Mouse (Mus musculus) adrenal gland (tissue): ENCODE results near the gene Cdc37l1.

Experiments
- intact Hi-C: fragments of 180-260 bp; cut with DNase I; formaldehyde crosslinking; loops from one replicate; pipeline ENCODE4 v1.15.1; 2025

The Cdc37l1 gene

GRCm38 (mm10) chr19:29045369-29045768, 55.2 kb downstream of the Cdc37l1 start:
- intact Hi-C loops = loop anchor here (5.0 kb wide), 1 partner anchor 58 kb away; no protein-coding TSS in a partner anchor

- intact Hi-C loops = loop anchor here (5.0 kb wide), 1 partner anchor 59 kb away; no protein-coding TSS in a partner anchor
Observed at GRCm38 (mm10) chr19:29045956-29046650, 56.0 kb downstream of the Cdc37l1 start.

DNA sequence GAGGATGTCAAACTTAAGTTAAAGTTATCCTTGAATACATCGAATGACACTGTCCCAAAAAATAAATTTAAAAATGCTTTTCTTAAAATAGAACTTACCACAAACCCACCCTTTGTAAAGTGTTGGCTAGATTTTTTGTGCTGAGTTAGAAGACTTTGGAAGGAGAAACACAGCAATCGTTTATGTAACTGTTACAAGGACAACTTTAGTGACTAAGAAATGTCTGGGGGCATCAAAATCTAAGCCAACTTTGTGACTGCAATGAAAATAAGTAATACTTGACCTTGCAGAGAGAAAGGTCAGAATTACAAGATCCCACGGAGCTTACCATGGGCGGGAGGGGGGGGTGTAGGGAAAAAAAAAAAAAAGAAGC, 56.8 kb downstream of the Cdc37l1 start:
- intact Hi-C loops = loop anchor here (5.0 kb wide), 1 partner anchor 60 kb away; no protein-coding TSS in a partner anchor

DNA sequence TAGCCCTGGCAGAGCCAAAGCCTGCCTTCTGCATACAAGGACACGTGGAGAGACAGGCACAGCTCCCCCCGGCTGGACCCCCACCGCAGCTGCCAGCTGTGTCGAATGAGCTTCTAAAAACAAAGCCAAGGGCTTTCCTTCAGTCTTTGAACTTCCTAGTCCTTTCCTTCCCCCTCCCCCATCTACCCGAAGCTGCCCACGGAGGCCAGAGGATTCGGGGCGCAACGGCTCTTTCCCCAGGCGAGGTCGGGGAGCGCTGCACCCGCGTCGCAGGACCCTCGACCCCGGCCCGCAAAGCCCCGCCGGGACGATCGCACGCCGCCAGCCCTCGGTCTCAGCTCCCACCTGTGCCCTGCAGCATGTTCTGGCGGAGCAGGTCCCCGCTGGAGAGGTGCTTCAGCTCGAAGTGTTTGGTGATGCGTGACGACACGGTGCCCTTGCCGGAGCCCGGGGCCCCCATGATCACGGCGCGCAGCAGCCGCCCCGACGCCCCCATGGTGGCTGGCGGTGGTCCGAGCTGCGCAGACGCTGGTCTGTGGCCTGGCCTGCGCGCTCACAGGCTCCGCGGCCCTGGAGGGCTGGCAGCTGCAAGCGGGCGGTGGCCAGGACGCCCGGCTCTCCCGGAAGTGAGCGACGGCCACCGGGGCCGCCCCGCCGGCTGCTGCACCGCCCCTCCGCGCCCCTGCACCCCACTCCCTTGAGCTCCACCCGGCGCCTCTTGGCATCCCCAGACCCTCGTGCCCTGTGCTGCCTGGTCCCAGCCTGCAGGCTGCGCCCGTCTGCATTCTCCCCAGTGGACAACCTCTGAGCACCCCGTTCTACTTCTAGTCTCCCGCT, 57.4 kb downstream of the Cdc37l1 start, which contains the start of gene Ak3:
Gene Ak3 (minus strand): TSS at position 628 of the 837 bp plus-strand sequence.
- intact Hi-C loops = loop anchor here (5.0 kb wide), 1 partner anchor 60 kb away; no protein-coding TSS in a partner anchor

DNA sequence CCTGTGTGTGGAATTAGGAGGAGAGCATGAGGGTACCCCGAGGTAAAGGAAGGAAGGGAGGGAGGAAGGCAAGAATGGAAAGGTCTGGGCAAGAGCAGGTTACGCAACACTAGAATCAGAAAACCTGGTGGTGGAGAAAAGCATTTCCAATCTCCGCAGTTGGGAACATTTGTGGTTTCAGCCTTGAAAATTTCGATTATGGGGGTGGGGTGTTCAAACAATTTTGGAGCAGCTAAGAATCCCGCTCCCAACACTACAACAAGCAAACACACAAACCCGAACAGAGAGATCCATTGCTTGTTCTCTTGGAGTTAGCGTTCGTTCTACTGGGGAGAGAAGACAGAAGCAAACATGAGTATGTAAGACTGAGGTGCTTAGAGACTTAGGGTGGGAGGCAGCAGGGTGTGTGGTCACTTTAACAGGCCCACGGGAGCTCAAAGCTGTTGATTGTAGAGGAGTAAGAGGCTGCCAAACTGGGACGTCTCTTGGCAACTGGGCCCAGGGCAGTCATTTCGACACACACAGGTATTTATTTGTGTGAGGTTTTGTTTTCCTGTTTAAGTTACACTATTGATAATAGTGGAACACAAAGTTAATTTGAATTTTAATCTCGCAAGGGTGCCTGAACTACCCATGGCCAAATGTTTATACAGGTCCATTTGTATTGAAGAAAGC, 59.4 kb downstream of the Cdc37l1 start:
- intact Hi-C loops = loop anchor here (5.0 kb wide), 1 partner anchor 62 kb away; no protein-coding TSS in a partner anchor

DNA sequence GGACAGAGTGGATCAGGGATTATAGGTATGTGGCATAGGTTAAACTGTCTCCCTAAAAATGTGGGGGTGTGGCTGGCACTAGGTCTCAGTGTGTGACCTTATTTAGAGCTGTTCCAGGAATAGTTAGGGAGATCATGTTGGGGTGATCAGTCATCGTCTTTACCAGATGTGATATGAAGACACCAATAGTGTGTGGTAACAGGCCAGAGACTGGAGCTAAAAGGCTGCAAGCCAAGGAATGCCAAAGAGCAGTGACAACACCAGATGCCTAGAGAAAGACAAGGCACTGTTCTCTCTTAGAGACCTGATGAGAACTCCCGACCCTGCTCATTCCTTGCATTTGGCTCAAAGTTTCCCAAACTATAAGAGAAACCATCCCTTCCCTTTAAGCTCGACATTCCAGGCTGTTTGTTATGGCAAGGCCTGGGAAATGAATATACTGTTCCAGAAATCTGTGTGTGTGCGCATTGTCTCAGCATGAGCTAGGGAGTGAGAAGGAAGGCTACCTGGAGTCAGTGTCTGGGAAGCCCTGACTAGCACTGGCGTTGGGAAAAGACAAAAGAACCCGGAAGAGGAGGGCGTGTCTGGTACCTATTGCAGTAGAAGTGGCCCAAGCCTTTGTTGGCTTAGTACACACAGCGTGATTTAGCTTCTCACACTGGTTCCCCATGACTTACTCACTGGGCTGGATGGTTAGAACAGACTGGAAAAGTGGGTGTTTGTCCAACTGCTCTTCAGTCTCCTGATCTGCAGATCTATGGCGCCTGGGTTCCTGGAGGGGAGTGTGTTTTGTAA, 60.2 kb downstream of the Cdc37l1 start:
- intact Hi-C loops = no loop called here

DNA sequence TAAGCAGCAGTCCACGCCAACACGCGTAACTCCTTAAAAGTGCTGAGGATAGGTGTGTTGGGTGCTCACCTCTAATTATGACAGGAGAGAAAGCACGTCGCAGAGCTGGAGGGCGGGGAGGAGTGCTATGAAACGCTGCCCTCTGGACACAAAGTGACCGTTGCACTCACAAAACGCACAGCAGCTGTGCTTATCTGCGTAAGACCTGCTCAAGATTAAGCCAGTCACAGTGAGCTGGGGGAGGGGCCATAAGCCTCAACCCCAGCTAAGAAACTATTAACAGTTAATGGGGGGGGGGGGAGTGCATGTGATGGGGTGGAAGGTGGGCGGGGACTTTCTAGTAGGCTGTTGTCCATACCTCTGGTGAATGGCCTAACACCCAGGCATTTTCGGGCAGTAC, 62.6 kb downstream of the Cdc37l1 start:
- intact Hi-C loops = no loop called here

DNA sequence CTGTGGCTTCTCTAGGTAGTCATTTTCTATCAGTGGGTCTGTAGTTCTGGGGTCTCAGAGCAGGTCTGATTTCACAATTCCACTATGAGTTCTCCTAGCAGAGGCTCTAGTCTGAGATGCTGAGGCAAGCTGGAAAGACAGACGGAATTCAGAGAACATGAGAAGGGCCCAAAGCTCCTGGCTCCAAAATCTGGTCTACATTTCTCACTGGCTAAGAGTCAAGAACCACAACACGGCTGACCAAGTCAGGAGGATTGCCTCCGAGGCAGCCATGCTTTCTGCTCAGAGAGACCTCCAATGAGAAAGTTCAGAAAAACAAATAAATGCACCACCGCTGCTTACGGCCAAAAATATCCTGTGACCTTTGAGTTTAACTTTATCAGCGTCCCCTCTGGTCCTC, 64.4 kb downstream of the Cdc37l1 start:
- intact Hi-C loops = no loop called here

- intact Hi-C loops = no loop called here
Observed at GRCm38 (mm10) chr19:29055469-29055868, 65.3 kb downstream of the Cdc37l1 start.

- intact Hi-C loops = no loop called here
Observed at GRCm38 (mm10) chr19:29058741-29059140, 68.6 kb downstream of the Cdc37l1 start.

DNA sequence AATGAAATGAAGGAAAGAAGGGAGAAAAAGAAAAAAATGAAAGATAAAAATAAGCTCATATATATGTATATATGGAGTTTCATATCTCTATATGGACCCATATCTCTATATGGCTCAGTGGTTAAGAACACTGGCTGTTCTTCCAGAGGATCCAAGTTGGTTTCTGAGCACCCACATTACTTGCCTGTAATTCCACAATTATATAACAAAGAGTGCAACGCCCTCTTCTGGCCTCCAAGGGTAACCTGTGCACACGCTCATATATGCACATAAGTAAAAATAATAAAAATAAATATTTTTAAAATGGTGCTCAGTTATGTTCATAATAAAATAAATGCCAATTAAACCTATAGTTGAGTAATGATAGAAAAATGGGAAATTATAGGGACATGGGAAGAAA, 69.5 kb downstream of the Cdc37l1 start:
- intact Hi-C loops = loop anchor here (2.0 to 10.0 kb wide), 5 partner anchors 143 to 445 kb away; partner anchors contain the start of gene Jak2

DNA sequence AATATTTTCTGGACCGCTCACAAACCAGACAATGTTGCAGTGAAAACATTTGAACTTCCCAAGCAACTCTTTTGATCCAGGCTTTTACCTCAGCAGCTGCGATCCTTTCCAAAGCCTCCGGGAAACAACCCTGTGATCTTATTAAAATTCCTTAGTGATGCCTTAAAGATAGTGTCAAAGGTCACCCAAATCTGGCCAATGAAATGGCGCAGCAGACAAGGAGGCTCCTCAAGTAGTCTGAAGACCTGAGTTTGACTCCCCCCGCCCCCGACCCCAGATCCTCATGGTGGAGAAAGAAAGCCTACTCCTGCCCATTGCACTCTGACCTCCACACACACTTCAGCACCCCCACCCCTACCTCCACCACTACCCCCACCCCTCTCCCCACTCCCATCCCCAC, 70.1 kb downstream of the Cdc37l1 start:
- intact Hi-C loops = loop anchor here (2.0 to 10.0 kb wide), 5 partner anchors 142 to 445 kb away; partner anchors contain the start of gene Jak2

GRCm38 (mm10) chr19:29063009-29063408, 72.9 kb downstream of the Cdc37l1 start:
- intact Hi-C loops = loop anchor here (5.0 to 10.0 kb wide), 4 partner anchors 139 to 442 kb away; partner anchors contain the start of gene Jak2

DNA sequence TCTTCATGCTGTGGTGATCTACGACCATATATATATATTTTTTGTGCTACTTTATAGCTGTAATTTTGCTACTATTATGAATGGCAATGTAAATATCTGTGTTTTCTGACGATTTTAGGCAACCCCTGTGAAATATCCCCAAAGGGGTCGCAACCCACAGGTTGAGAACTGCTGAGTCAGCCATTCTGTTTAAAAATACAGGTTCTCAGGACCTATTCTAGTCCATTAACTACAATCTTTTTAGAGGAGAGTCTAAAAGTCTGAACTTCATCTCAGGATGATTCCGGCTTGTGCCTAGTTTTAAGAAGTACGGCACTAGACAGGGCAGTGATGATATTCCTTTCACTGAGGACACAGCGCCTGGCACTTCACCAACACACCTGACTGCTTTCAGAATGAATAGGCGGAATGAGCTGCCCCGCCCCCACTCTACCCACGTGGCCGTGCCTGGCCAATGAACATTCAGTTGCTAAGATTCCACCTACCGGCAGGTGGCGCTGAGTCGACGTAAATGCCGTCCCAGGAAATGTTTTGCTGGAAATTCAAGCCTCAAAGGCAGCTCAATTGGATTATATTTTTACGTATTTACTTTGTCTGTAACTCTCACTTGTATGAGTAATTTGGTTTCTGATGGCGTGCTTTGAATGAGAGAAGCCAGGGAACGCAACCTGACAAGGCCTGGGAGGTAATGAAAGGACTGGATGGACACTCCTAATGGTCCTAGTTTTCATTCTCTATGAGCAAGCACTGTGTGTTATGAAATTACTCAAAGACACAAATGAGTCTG, 73.6 kb downstream of the Cdc37l1 start:
- intact Hi-C loops = loop anchor here (5.0 to 10.0 kb wide), 4 partner anchors 139 to 441 kb away; partner anchors contain the start of gene Jak2

DNA sequence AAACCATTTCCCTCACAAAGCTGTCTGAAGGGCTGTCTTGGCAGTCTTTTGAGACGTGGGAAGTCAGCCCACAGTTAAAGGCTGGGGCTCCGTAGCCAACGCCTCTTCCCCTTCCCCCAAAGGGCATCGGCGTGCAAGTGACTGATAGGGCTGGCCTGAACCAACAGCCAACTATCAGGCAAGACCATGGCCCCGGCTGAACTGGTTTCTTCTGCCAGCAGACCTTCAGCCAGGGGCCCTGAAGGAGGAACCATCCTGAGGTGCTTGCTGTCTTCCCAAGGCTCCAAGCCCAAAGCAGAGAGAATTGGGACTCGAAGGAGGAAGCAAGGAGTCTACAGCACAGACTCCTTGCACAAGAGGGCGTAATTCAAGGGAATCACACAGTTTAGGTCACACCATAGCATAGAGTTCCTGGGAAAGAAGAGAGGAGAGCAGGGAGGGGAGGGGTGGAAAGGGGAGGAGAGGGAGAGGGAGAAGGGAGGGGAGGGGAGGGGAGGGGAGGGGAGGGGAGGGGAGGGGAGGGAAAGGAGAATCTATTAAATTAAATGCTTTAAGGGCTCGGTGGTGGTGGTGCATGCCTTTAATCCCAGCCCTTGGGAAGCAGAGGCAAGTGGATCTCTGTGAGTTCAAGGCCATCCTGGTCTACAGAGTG, 74.4 kb downstream of the Cdc37l1 start:
- intact Hi-C loops = loop anchor here (5.0 to 10.0 kb wide), 4 partner anchors 138 to 440 kb away; partner anchors contain the start of gene Jak2

GRCm38 (mm10) chr19:29066981-29067471, 76.9 kb downstream of the Cdc37l1 start:
- intact Hi-C loops = loop anchor here (2.0 to 10.0 kb wide), 2 partner anchors 288 to 438 kb away; no protein-coding TSS in a partner anchor

GRCm38 (mm10) chr19:29069195-29069594, 79.0 kb downstream of the Cdc37l1 start:
- intact Hi-C loops = loop anchor here (10.0 kb wide), 1 partner anchor 436 kb away; no protein-coding TSS in a partner anchor

- intact Hi-C loops = no loop called here
Observed at GRCm38 (mm10) chr19:29074802-29075201, 84.7 kb downstream of the Cdc37l1 start.
